Mouse (Mus musculus): ENCODE results near the gene Phrf1. TPM values are rescaled to one million over a fixed set of nuclear protein-coding genes. Genes with fewer than 3 reads are reported as not detected.

Gene Phrf1
- polyA plus RNA-seq, 1 experiment from 2014 or later: 37.2 TPM

DNA sequence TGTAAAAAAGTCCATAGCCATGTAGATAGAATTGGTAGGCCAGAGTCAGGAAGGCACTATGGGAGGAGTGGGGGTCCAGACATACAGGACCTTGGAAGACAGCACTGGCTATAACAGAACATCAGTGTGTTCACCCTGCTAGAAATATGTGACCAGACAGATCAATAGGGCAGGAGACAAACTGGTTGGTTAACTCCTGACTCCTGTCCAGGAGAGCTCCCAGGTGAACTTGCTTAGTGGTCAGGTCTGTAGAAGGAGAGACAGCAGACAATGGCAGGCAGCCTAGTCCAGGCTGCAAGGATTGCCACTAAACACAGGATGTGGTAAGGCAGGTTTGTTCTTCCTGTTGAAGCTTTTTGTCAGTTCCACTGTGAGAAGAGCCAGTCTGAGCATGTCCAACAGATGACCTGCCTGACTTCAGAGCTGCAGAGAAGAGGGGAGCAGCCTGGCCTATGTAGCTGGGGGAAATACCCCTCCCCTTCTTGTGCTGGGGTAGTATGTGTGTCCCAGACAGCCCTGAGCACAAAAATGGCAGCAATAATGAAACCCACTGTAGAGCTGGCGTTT, 74.2 kb downstream of the Phrf1 start:
- ATAC-seq (replicated peaks; ENCODE audit: low FRiP score, low read depth) (no peak), DNase-seq (ENCODE audit: low spot score) (no peak)
- no peak overlapping the region for H3K4me3 ChIP-seq (replicated peaks; ENCODE audit: low read depth, low read length)
- WGBS: 86% methylated on average over 1 of the region's 1 CpGs
- no peak overlapping the region for H3K27ac ChIP-seq
- H3K4me1 ChIP-seq (replicated peaks; ENCODE audit: insufficient read depth, low read length): no peaks in the 10 kb centered on the region
- TF ChIP-seq CTCF (IDR thresholded peaks at IDR 0.05; ENCODE audit: low read depth): no peak
- H3K9ac ChIP-seq (ENCODE audit: low read depth, low read length): no peak overlapping the region
- H3K27me3 ChIP-seq (ENCODE audit: insufficient read depth, low read length): no peaks in the 10 kb centered on the region
- H3K36me3 ChIP-seq (ENCODE audit: insufficient read depth, low read length): peaks cover 49% of the 10 kb centered on the region
- no peaks in the 10 kb centered on the region for H3K9me3 ChIP-seq (replicated peaks; ENCODE audit: low read length)
- no peak overlapping the region for H3K4me2 ChIP-seq (ENCODE audit: low read length)

DNA sequence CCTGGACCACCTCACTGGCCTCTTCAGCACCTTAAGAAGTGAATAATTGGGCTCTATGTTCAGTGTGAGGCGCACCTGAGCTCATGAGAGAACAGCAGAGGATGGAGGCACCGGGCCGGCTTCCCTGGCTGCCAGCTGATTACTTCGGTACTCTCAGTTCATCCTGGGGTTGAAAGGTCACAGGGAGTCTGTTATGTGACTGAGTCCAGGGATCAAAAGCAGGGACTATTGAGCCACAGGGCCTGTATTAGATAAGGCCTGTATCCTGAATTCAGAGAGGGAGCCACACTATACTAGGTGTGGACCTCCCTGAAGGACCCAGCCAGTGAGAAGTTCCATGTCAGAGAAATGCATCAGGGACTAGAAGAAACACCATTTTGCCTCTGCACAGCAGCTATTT, 76.0 kb downstream of the Phrf1 start:
- 83% methylated on average over 4 of the region's 4 CpGs for WGBS
- no peak for TF ChIP-seq CTCF (IDR thresholded peaks at IDR 0.05; ENCODE audit: low read depth)
- Histone ChIP-seq H3K27me3 (ENCODE audit: insufficient read depth, low read length) (no peaks in the 10 kb centered on the region), H3K4me3 (replicated peaks; ENCODE audit: low read depth, low read length) (no peak overlapping the region), H3K27ac (no peak overlapping the region), H3K9ac (ENCODE audit: low read depth, low read length) (no peak overlapping the region), H3K9me3 (replicated peaks; ENCODE audit: low read length) (no peaks in the 10 kb centered on the region), H3K36me3 (ENCODE audit: insufficient read depth, low read length) (peaks cover 65% of the 10 kb centered on the region), H3K4me2 (ENCODE audit: low read length) (no peak overlapping the region), H3K4me1 (replicated peaks; ENCODE audit: insufficient read depth, low read length) (no peaks in the 10 kb centered on the region)
- DNase-seq (ENCODE audit: low spot score): no peak
- ATAC-seq (replicated peaks; ENCODE audit: low FRiP score, low read depth): no peak

MicroRNAs encoded within 50 kb of the gene (microRNA counts, 519-probe panel; counts per million panel counts)
- 5,341 counts per million, percentile 86 among the panel's probes with 10 or more counts for microRNA mmu-miR-210

Small RNA genes within 50 kb of the gene (microRNA-seq; reads per million reads assigned to microRNA genes)
- 357 reads per million, percentile 67 among the genes with 10 or more reads in this experiment for gene Mir210

Other genes starting within 250 kb of the Phrf1 start
- 515 and 606 TPM in 2 replicates for gene Ifitm3, start 218.0 kb upstream of the Phrf1 start, polyA plus RNA-seq (2015; fragmentation: Nextera tagmentation; extraction: Ambion mirVana)
- 1.1 and 1.5 TPM in 2 replicates for gene Ifitm6, start 210.9 kb upstream of the Phrf1 start, polyA plus RNA-seq (2015; fragmentation: Nextera tagmentation; extraction: Ambion mirVana)
- not detected in 2 replicates for gene Gm17387, start 199.7 kb upstream of the Phrf1 start, polyA plus RNA-seq (2015; fragmentation: Nextera tagmentation; extraction: Ambion mirVana)
- 6.4 and 7.4 TPM in 2 replicates for gene B4galnt4, start 167.7 kb upstream of the Phrf1 start, polyA plus RNA-seq (2015; fragmentation: Nextera tagmentation; extraction: Ambion mirVana)
- gene Pkp3, start 150.6 kb upstream of the Phrf1 start, polyA plus RNA-seq (2015; fragmentation: Nextera tagmentation; extraction: Ambion mirVana): 11.1 and 13.4 TPM in 2 replicates
- 54.1 and 59.6 TPM in 2 replicates for gene Sigirr, start 128.2 kb upstream of the Phrf1 start, polyA plus RNA-seq (2015; fragmentation: Nextera tagmentation; extraction: Ambion mirVana)
- gene Ano9, start 111.0 kb upstream of the Phrf1 start, polyA plus RNA-seq (2015; fragmentation: Nextera tagmentation; extraction: Ambion mirVana): 6.9 and 8.1 TPM in 2 replicates
- 75.3 and 85.1 TPM in 2 replicates for gene Ptdss2, start 106.4 kb upstream of the Phrf1 start, polyA plus RNA-seq (2015; fragmentation: Nextera tagmentation; extraction: Ambion mirVana)
- 136 and 147 TPM in 2 replicates for gene Rnh1, start 55.9 kb upstream of the Phrf1 start, polyA plus RNA-seq (2015; fragmentation: Nextera tagmentation; extraction: Ambion mirVana)
- gene Hras, start 34.8 kb upstream of the Phrf1 start, polyA plus RNA-seq (2015; fragmentation: Nextera tagmentation; extraction: Ambion mirVana): 91.5 and 95.5 TPM in 2 replicates
- 9.9 and 10.8 TPM in 2 replicates for gene Lrrc56, start 34.6 kb upstream of the Phrf1 start, polyA plus RNA-seq (2015; fragmentation: Nextera tagmentation; extraction: Ambion mirVana)
- gene Lmntd2, start 14.7 kb upstream of the Phrf1 start, polyA plus RNA-seq (2015; fragmentation: Nextera tagmentation; extraction: Ambion mirVana): 2.6 and 2.9 TPM in 2 replicates
- gene Rassf7, start 12.9 kb upstream of the Phrf1 start, polyA plus RNA-seq (2015; fragmentation: Nextera tagmentation; extraction: Ambion mirVana): 61.5 and 62.5 TPM in 2 replicates
- gene Irf7, start 37.7 kb downstream of the Phrf1 start, polyA plus RNA-seq (2015; fragmentation: Nextera tagmentation; extraction: Ambion mirVana): 14.5 and 21.1 TPM in 2 replicates
- gene Cdhr5, start 48.0 kb downstream of the Phrf1 start, polyA plus RNA-seq (2015; fragmentation: Nextera tagmentation; extraction: Ambion mirVana): 40.1 and 41.2 TPM in 2 replicates
- gene Sct, start 50.3 kb downstream of the Phrf1 start, polyA plus RNA-seq (2015; fragmentation: Nextera tagmentation; extraction: Ambion mirVana): 35.1 and 37.9 TPM in 2 replicates
- 1.8 and 2.2 TPM in 2 replicates for gene Drd4, start 63.2 kb downstream of the Phrf1 start, polyA plus RNA-seq (2015; fragmentation: Nextera tagmentation; extraction: Ambion mirVana)
- gene Deaf1, start 98.9 kb downstream of the Phrf1 start, polyA plus RNA-seq (2015; fragmentation: Nextera tagmentation; extraction: Ambion mirVana): 64.1 and 64.2 TPM in 2 replicates
- 40.5 and 45.3 TPM in 2 replicates for gene Tmem80, start 99.0 kb downstream of the Phrf1 start, polyA plus RNA-seq (2015; fragmentation: Nextera tagmentation; extraction: Ambion mirVana)
- 76.5 and 77.1 TPM in 2 replicates for gene Eps8l2, start 110.1 kb downstream of the Phrf1 start, polyA plus RNA-seq (2015; fragmentation: Nextera tagmentation; extraction: Ambion mirVana)
- 420 and 440 TPM in 2 replicates for gene Taldo1, start 163.4 kb downstream of the Phrf1 start, polyA plus RNA-seq (2015; fragmentation: Nextera tagmentation; extraction: Ambion mirVana)
- 50.0 and 52.0 TPM in 2 replicates for gene Gatd1, start 185.4 kb downstream of the Phrf1 start, polyA plus RNA-seq (2015; fragmentation: Nextera tagmentation; extraction: Ambion mirVana)
- 2.2 and 2.3 TPM in 2 replicates for gene Cend1, start 200.7 kb downstream of the Phrf1 start, polyA plus RNA-seq (2015; fragmentation: Nextera tagmentation; extraction: Ambion mirVana)
- 15.8 and 17.3 TPM in 2 replicates for gene Slc25a22, start 209.1 kb downstream of the Phrf1 start, polyA plus RNA-seq (2015; fragmentation: Nextera tagmentation; extraction: Ambion mirVana)
- 3.6 and 5.1 TPM in 2 replicates for gene Pidd1, start 215.2 kb downstream of the Phrf1 start, polyA plus RNA-seq (2015; fragmentation: Nextera tagmentation; extraction: Ambion mirVana)
- gene Rplp2, start 218.6 kb downstream of the Phrf1 start, polyA plus RNA-seq (2015; fragmentation: Nextera tagmentation; extraction: Ambion mirVana): 1,479 and 1,595 TPM in 2 replicates
- 68.0 and 72.9 TPM in 2 replicates for gene Pnpla2, start 226.4 kb downstream of the Phrf1 start, polyA plus RNA-seq (2015; fragmentation: Nextera tagmentation; extraction: Ambion mirVana)
- 16.1 and 20.5 TPM in 2 replicates for gene Cracr2b, start 232.3 kb downstream of the Phrf1 start, polyA plus RNA-seq (2015; fragmentation: Nextera tagmentation; extraction: Ambion mirVana)
- gene Cd151, start 238.6 kb downstream of the Phrf1 start, polyA plus RNA-seq (2015; fragmentation: Nextera tagmentation; extraction: Ambion mirVana): 36.1 and 37.2 TPM in 2 replicates
- gene Polr2l, start 246.3 kb downstream of the Phrf1 start, polyA plus RNA-seq (2015; fragmentation: Nextera tagmentation; extraction: Ambion mirVana): 68.5 and 72.2 TPM in 2 replicates
- gene Tspan4, start 246.5 kb downstream of the Phrf1 start, polyA plus RNA-seq (2015; fragmentation: Nextera tagmentation; extraction: Ambion mirVana): 109 and 115 TPM in 2 replicates

All from kidney, postnatal 0 days (tissue).